Mouse (Mus musculus): ENCODE results near the gene Mia2. TPM values are rescaled to one million over a fixed set of nuclear protein-coding genes. Genes with fewer than 3 reads are reported as not detected.

Gene Mia2
- polyA plus RNA-seq, 1 experiment from 2014 or later, result 63.2 TPM

- peaks cover 34% of the 10 kb centered on the region for H3K36me3 ChIP-seq
- peak within 1 kb of the TSS; percentile 88 for H3K4me2 ChIP-seq (replicated peaks)
- H3K27me3 ChIP-seq, result no peaks in the 10 kb centered on the region
- peaks cover 12% of the 10 kb centered on the region for H3K4me1 ChIP-seq
- peak within 1 kb of the TSS; percentile 99 for H3K4me3 ChIP-seq
- peak within 1 kb of the TSS; percentile 89 for H3K27ac ChIP-seq
- 0% methylated on average over 43 of the region's 43 CpGs for WGBS
- ATAC-seq (ENCODE audit: low FRiP score, low read depth), result peak; percentile 99
- H3K9ac ChIP-seq, result peak within 1 kb of the TSS; percentile 100
- H3K9me3 ChIP-seq, result no peaks in the 10 kb centered on the region
Measured at GRCm38 (mm10) chr12:59066448-59067077, 29.0 kb upstream of the Mia2 start, which contains the start of gene Pnn. Gene Pnn, plus strand, starts transcription at chr12:59066884.

- Histone ChIP-seq H3K4me1 (peaks cover 12% of the 10 kb centered on the region), H3K36me3 (peaks cover 39% of the 10 kb centered on the region), H3K27ac (peak overlapping the region; percentile 89), H3K4me2 (replicated peaks) (peak overlapping the region; percentile 88), H3K9ac (peak overlapping the region; percentile 100), H3K27me3 (no peaks in the 10 kb centered on the region), H3K4me3 (peak overlapping the region; percentile 99), H3K9me3 (no peaks in the 10 kb centered on the region)
- WGBS, result under 1% methylated on average over 41 of the region's 41 CpGs
- peak; percentile 45 for ATAC-seq (ENCODE audit: low FRiP score, low read depth)
Measured at GRCm38 (mm10) chr12:59067095-59067494, 28.5 kb upstream of the Mia2 start.

GRCm38 (mm10) chr12:59068791-59069190 is 26.8 kb upstream of the Mia2 start:
- H3K27ac ChIP-seq, result no peak overlapping the region
- H3K36me3 ChIP-seq, result peaks cover 48% of the 10 kb centered on the region
- ATAC-seq (ENCODE audit: low FRiP score, low read depth), result no peak
- no peak overlapping the region for H3K4me2 ChIP-seq (replicated peaks)
- 93% methylated on average over 13 of the region's 13 CpGs for WGBS
- peaks cover 12% of the 10 kb centered on the region for H3K4me1 ChIP-seq
- H3K27me3 ChIP-seq, result no peaks in the 10 kb centered on the region
- H3K9ac ChIP-seq, result no peak overlapping the region
- H3K9me3 ChIP-seq, result no peaks in the 10 kb centered on the region
- no peak overlapping the region for H3K4me3 ChIP-seq

- Histone ChIP-seq H3K36me3 (peaks cover 56% of the 10 kb centered on the region), H3K27me3 (no peaks in the 10 kb centered on the region), H3K4me2 (replicated peaks) (no peak overlapping the region)
Measured at GRCm38 (mm10) chr12:59072286-59072685, 23.3 kb upstream of the Mia2 start.

GRCm38 (mm10) chr12:59074052-59074451 is 21.5 kb upstream of the Mia2 start:
- Histone ChIP-seq H3K4me3 (no peak overlapping the region), H3K4me2 (replicated peaks) (no peak overlapping the region), H3K36me3 (peaks cover 46% of the 10 kb centered on the region), H3K4me1 (no peaks in the 10 kb centered on the region), H3K27me3 (no peaks in the 10 kb centered on the region), H3K9ac (no peak overlapping the region), H3K27ac (no peak overlapping the region), H3K9me3 (no peaks in the 10 kb centered on the region)
- ATAC-seq (ENCODE audit: low FRiP score, low read depth), result peak; percentile 40; the same call in 1 of the 2 replicates
- 90% methylated on average over 3 of the region's 3 CpGs for WGBS

More at GRCm38 (mm10) chr12:59072286-59072685, 23.3 kb upstream of the Mia2 start:
- peaks cover 9% of the 10 kb centered on the region for H3K4me1 ChIP-seq
- no peak for ATAC-seq (ENCODE audit: low FRiP score, low read depth)
- 88% methylated on average over 11 of the region's 11 CpGs for WGBS
- H3K9me3 ChIP-seq, result no peaks in the 10 kb centered on the region
- H3K4me3 ChIP-seq, result no peak overlapping the region
- no peak overlapping the region for H3K9ac ChIP-seq
- no peak overlapping the region for H3K27ac ChIP-seq

GRCm38 (mm10) chr12:59076996-59077395 is 18.6 kb upstream of the Mia2 start:
- no peak overlapping the region for H3K9ac ChIP-seq
- no peaks in the 10 kb centered on the region for H3K4me1 ChIP-seq
- H3K4me2 ChIP-seq (replicated peaks), result no peak overlapping the region
- no peaks in the 10 kb centered on the region for H3K27me3 ChIP-seq
- H3K27ac ChIP-seq, result no peak overlapping the region
- no peak for ATAC-seq (ENCODE audit: low FRiP score, low read depth)
- peaks cover 18% of the 10 kb centered on the region for H3K36me3 ChIP-seq
- H3K9me3 ChIP-seq, result no peaks in the 10 kb centered on the region
- H3K4me3 ChIP-seq, result no peak overlapping the region
- WGBS, result 91% methylated on average over 3 of the region's 3 CpGs

GRCm38 (mm10) chr12:59077883-59078282 is 17.7 kb upstream of the Mia2 start:
- Histone ChIP-seq H3K4me2 (replicated peaks) (no peak overlapping the region), H3K9ac (no peak overlapping the region), H3K36me3 (peaks cover 10% of the 10 kb centered on the region; the same call in 1 of the 2 replicates), H3K27ac (no peak overlapping the region), H3K9me3 (no peaks in the 10 kb centered on the region), H3K4me3 (no peak overlapping the region), H3K27me3 (no peaks in the 10 kb centered on the region), H3K4me1 (no peaks in the 10 kb centered on the region)
- ATAC-seq (ENCODE audit: low FRiP score, low read depth), result no peak
- WGBS, result 88% methylated on average over 3 of the region's 3 CpGs

- no peaks in the 10 kb centered on the region for H3K9me3 ChIP-seq
- no peak overlapping the region for H3K27ac ChIP-seq
- H3K4me3 ChIP-seq, result no peak overlapping the region
- no peak overlapping the region for H3K9ac ChIP-seq
- no peak overlapping the region for H3K4me2 ChIP-seq (replicated peaks)
- H3K36me3 ChIP-seq, result no peaks in the 10 kb centered on the region
- 82% methylated on average over 4 of the region's 4 CpGs for WGBS
- ATAC-seq (ENCODE audit: low FRiP score, low read depth), result no peak
- H3K4me1 ChIP-seq, result no peaks in the 10 kb centered on the region
- H3K27me3 ChIP-seq, result no peaks in the 10 kb centered on the region
Measured at GRCm38 (mm10) chr12:59080461-59080860, 15.1 kb upstream of the Mia2 start.

- Histone ChIP-seq H3K4me3 (no peak overlapping the region), H3K9ac (no peak overlapping the region), H3K36me3 (no peaks in the 10 kb centered on the region), H3K4me2 (replicated peaks) (no peak overlapping the region), H3K9me3 (no peaks in the 10 kb centered on the region), H3K4me1 (no peaks in the 10 kb centered on the region), H3K27ac (no peak overlapping the region), H3K27me3 (no peaks in the 10 kb centered on the region)
- WGBS, result 67% methylated on average over 5 of the region's 5 CpGs
- ATAC-seq (ENCODE audit: low FRiP score, low read depth), result no peak
Measured at GRCm38 (mm10) chr12:59084446-59084845, 11.2 kb upstream of the Mia2 start.

- no peaks in the 10 kb centered on the region for H3K9me3 ChIP-seq
Measured at GRCm38 (mm10) chr12:59086171-59086570, 9.4 kb upstream of the Mia2 start.

GRCm38 (mm10) chr12:59093543-59093942 is 2.1 kb upstream of the Mia2 start:
- Histone ChIP-seq H3K4me2 (replicated peaks) (no peak overlapping the region), H3K27ac (no peak overlapping the region), H3K4me1 (no peaks in the 10 kb centered on the region), H3K36me3 (no peaks in the 10 kb centered on the region), H3K4me3 (no peak overlapping the region), H3K9me3 (no peaks in the 10 kb centered on the region), H3K27me3 (no peaks in the 10 kb centered on the region), H3K9ac (no peak overlapping the region)
- ATAC-seq (ENCODE audit: low FRiP score, low read depth), result no peak
- 55% methylated on average over 2 of the region's 2 CpGs for WGBS

More at GRCm38 (mm10) chr12:59086171-59086570, 9.4 kb upstream of the Mia2 start:
- H3K4me1 ChIP-seq, result no peaks in the 10 kb centered on the region
- H3K9ac ChIP-seq, result no peak overlapping the region
- no peaks in the 10 kb centered on the region for H3K27me3 ChIP-seq
- 82% methylated on average over 5 of the region's 5 CpGs for WGBS
- H3K27ac ChIP-seq, result no peak overlapping the region
- H3K36me3 ChIP-seq, result no peaks in the 10 kb centered on the region
- no peak overlapping the region for H3K4me2 ChIP-seq (replicated peaks)
- no peak for ATAC-seq (ENCODE audit: low FRiP score, low read depth)
- no peak overlapping the region for H3K4me3 ChIP-seq

- H3K4me3 ChIP-seq, result no peak overlapping the region
- no peak for ATAC-seq (ENCODE audit: low FRiP score, low read depth)
- H3K36me3 ChIP-seq, result no peaks in the 10 kb centered on the region
- no peak overlapping the region for H3K27ac ChIP-seq
- no peaks in the 10 kb centered on the region for H3K4me1 ChIP-seq
- H3K9me3 ChIP-seq, result no peaks in the 10 kb centered on the region
- H3K9ac ChIP-seq, result no peak overlapping the region
- H3K27me3 ChIP-seq, result no peaks in the 10 kb centered on the region
- H3K4me2 ChIP-seq (replicated peaks), result no peak overlapping the region
- 71% methylated on average over 5 of the region's 5 CpGs for WGBS
Measured at GRCm38 (mm10) chr12:59104771-59105170, 9.2 kb downstream of the Mia2 start.

GRCm38 (mm10) chr12:59105914-59106313 is 10.3 kb downstream of the Mia2 start:
- WGBS, result 80% methylated on average over 6 of the region's 6 CpGs
- Histone ChIP-seq H3K4me2 (replicated peaks) (no peak overlapping the region), H3K9me3 (no peaks in the 10 kb centered on the region), H3K9ac (no peak overlapping the region), H3K4me3 (no peak overlapping the region), H3K27me3 (no peaks in the 10 kb centered on the region), H3K27ac (no peak overlapping the region), H3K36me3 (no peaks in the 10 kb centered on the region), H3K4me1 (no peaks in the 10 kb centered on the region)
- no peak for ATAC-seq (ENCODE audit: low FRiP score, low read depth)
